Mouse (Mus musculus): ENCODE data around the gene Izumo1. TPM values are rescaled to one million over a fixed set of nuclear protein-coding genes. Genes with fewer than 3 reads are reported as not detected.

Gene Izumo1
- total RNA-seq, 2 experiments from 2014 or later: 0.54 to 0.67 TPM

- intact Hi-C loops (cut with DNase I): no loop called here
These were observed 5.3 kb upstream of the Izumo1 start for GRCm38 (mm10) chr7:45616277-45616676.

GRCm38 (mm10) chr7:45617042-45617695 is 4.4 kb upstream of the Izumo1 start, which contains the start of gene Fut1:
TSS of gene Fut1 (plus strand) at chr7:45617289.
- DNase-seq: no peak
- intact Hi-C loops (cut with DNase I): no loop called here

More at GRCm38 (mm10) chr7:45616277-45616676, 5.3 kb upstream of the Izumo1 start:
- peak in 1 of 2 experiments; percentile 30 for DNase-seq

- intact Hi-C loops (cut with DNase I): no loop called here
- DNase-seq: no peak
These were observed 3.3 kb upstream of the Izumo1 start for GRCm38 (mm10) chr7:45618316-45618715.

GRCm38 (mm10) chr7:45619592-45619991 is 2.0 kb upstream of the Izumo1 start:
- intact Hi-C loops (cut with DNase I): no loop called here
- DNase-seq: no peak

GRCm38 (mm10) chr7:45623507-45623906 is 1.9 kb downstream of the Izumo1 start:
- intact Hi-C loops (cut with DNase I): no loop called here

GRCm38 (mm10) chr7:45624718-45625117 is 3.1 kb downstream of the Izumo1 start:
- intact Hi-C loops (cut with DNase I): no loop called here
- DNase-seq: no peak

More at GRCm38 (mm10) chr7:45623507-45623906, 1.9 kb downstream of the Izumo1 start:
- DNase-seq: no peak

- intact Hi-C loops (cut with DNase I): no loop called here
- no peak for DNase-seq
These were observed 3.9 kb downstream of the Izumo1 start for GRCm38 (mm10) chr7:45625481-45625880.

- DNase-seq: no peak
- intact Hi-C loops (cut with DNase I): no loop called here
These were observed 5.0 kb downstream of the Izumo1 start for GRCm38 (mm10) chr7:45626571-45627076.

- intact Hi-C loops (cut with DNase I): no loop called here
- DNase-seq: peak in 1 of 2 experiments; percentile 66
These were observed 5.7 kb downstream of the Izumo1 start, which contains the start of gene Rasip1 for GRCm38 (mm10) chr7:45627261-45627660. TSS of gene Rasip1 (plus strand) at chr7:45627488.

- DNase-seq: peak; percentile 96
- intact Hi-C loops (cut with DNase I): loop anchor here (2.0 kb wide), 2 partner anchors 36 to 54 kb away; no protein-coding TSS in a partner anchor
These were observed 7.0 kb downstream of the Izumo1 start for GRCm38 (mm10) chr7:45628364-45629294.

- peak in 1 of 2 experiments; percentile 21 for DNase-seq
- intact Hi-C loops (cut with DNase I): no loop called here
These were observed 8.7 kb downstream of the Izumo1 start for GRCm38 (mm10) chr7:45630064-45630907.

GRCm38 (mm10) chr7:45632499-45632898 is 10.9 kb downstream of the Izumo1 start:
- intact Hi-C loops (cut with DNase I): no loop called here
- peak; percentile 45 to 58 for DNase-seq

GRCm38 (mm10) chr7:45634946-45635681 is 13.5 kb downstream of the Izumo1 start:
- DNase-seq: peak in 1 of 2 experiments; percentile 18
- intact Hi-C loops (cut with DNase I): no loop called here

GRCm38 (mm10) chr7:45635711-45636688 is 14.4 kb downstream of the Izumo1 start:
- intact Hi-C loops (cut with DNase I): no loop called here
- DNase-seq: peak; percentile 69 to 74

- DNase-seq: no peak
- intact Hi-C loops (cut with DNase I): no loop called here
These were observed 16.1 kb downstream of the Izumo1 start for GRCm38 (mm10) chr7:45637710-45638109.

- intact Hi-C loops (cut with DNase I): no loop called here
- peak; percentile 85 to 90 for DNase-seq
These were observed 17.2 kb downstream of the Izumo1 start for GRCm38 (mm10) chr7:45638623-45639401.

GRCm38 (mm10) chr7:45639561-45640027 is 18.0 kb downstream of the Izumo1 start, which contains the start of gene Mamstr:
TSS of gene Mamstr (plus strand) at chr7:45639977.
- intact Hi-C loops (cut with DNase I): no loop called here
- DNase-seq: no peak
